Mouse (Mus musculus) megakaryocyte, embryonic 14.5 days (primary cell): Measurements from ENCODE around the gene Rac2. TPM values are rescaled to one million over a fixed set of nuclear protein-coding genes. Genes with fewer than 3 reads are reported as not detected.

ENCODE experiments used
- H3K27me3 ChIP-seq: replicated peaks from 2 replicates; pipeline ENCODE3; 2012; ENCODE audit warnings: inconsistent platforms
- H3K36me3 ChIP-seq: replicated peaks from 2 replicates; pipeline ENCODE3; 2012; ENCODE audit warnings: low read length, inconsistent platforms, mixed read lengths
- H3K4me1 ChIP-seq: 2 replicates; pipeline ENCODE4 v1.6.1; 2012; ENCODE audit warnings: inconsistent platforms
- H3K4me3 ChIP-seq: replicated peaks from 2 replicates; pipeline ENCODE3; 2012; ENCODE audit warnings: moderate library complexity, mild to moderate bottlenecking, inconsistent platforms
- H3K9me3 ChIP-seq: 2 replicates; pipeline ENCODE4 v1.6.1; 2012; ENCODE audit warnings: inconsistent platforms
- FLI1 ChIP-seq: IDR thresholded peaks from 2 replicates; pipeline ENCODE4 v1.6.1; 2012; ENCODE audit warnings: low read length, inconsistent platforms, mixed read lengths
- GATA1 ChIP-seq: IDR thresholded peaks from 3 replicates; pipeline ENCODE4 v1.6.1; 2012; ENCODE audit warnings: mixed read lengths, low read length, inconsistent platforms, borderline replicate concordance
- polyA plus RNA-seq: library from polyadenylated mRNA; stranded (reverse); fragments of >175 nt; gene quantifications from 2 replicates; pipeline ENCODE4 v1.2.3, GENCODE M21; 2012; ENCODE audit warnings: low replicate concordance; ENCODE audit not compliant: insufficient read depth

The Rac2 gene
- 860 and 3,464 TPM in 2 replicates for polyA plus RNA-seq

- Histone ChIP-seq H3K4me3 (peak within 1 kb of the TSS; percentile 98), H3K36me3 (peaks cover 50% of the 10 kb centered on the region), H3K27me3 (no peaks in the 10 kb centered on the region), H3K4me1 (peaks cover 79% of the 10 kb centered on the region), H3K9me3 (0 out of 2 replicates have a peak, but pooled peaks cover 5% of the 10 kb centered on the region)
- TF ChIP-seq GATA1, result no peak
- no peak for TF ChIP-seq FLI1
These were observed at the start of gene Rac2 for GRCm38 (mm10) chr15:78572658-78573397. TSS of gene Rac2 (minus strand) at chr15:78572783.

- TF ChIP-seq FLI1 (no peak), GATA1 (no peak)
- Histone ChIP-seq H3K9me3 (no peaks in the 10 kb centered on the region), H3K4me1 (no peaks in the 10 kb centered on the region), H3K27me3 (no peaks in the 10 kb centered on the region), H3K36me3 (peaks cover 100% of the 10 kb centered on the region), H3K4me3 (no peak overlapping the region)
These were observed 44.4 kb upstream of the Rac2 start for GRCm38 (mm10) chr15:78616973-78617372.

- H3K4me1 ChIP-seq, result peaks cover 10% of the 10 kb centered on the region; the same call in 1 of the 2 replicates
- H3K27me3 ChIP-seq, result no peaks in the 10 kb centered on the region
- H3K4me3 ChIP-seq, result no peak overlapping the region
- no peaks in the 10 kb centered on the region for H3K9me3 ChIP-seq
- TF ChIP-seq FLI1 (no peak), GATA1 (no peak)
- peaks cover 100% of the 10 kb centered on the region for H3K36me3 ChIP-seq
These were observed 42.0 kb upstream of the Rac2 start for GRCm38 (mm10) chr15:78614536-78614935.

- Histone ChIP-seq H3K27me3 (no peaks in the 10 kb centered on the region), H3K36me3 (peaks cover 100% of the 10 kb centered on the region), H3K4me3 (peak overlapping the region; percentile 7), H3K4me1 (peaks cover 39% of the 10 kb centered on the region), H3K9me3 (no peaks in the 10 kb centered on the region)
- no peak for TF ChIP-seq FLI1
- TF ChIP-seq GATA1, result no peak
These were observed 38.3 kb upstream of the Rac2 start for GRCm38 (mm10) chr15:78610705-78611462.

GRCm38 (mm10) chr15:78607463-78607862, 34.9 kb upstream of the Rac2 start:
- peaks cover 100% of the 10 kb centered on the region for H3K36me3 ChIP-seq
- no peak overlapping the region for H3K4me3 ChIP-seq
- no peak for TF ChIP-seq FLI1
- no peak for TF ChIP-seq GATA1
- peaks cover 4% of the 10 kb centered on the region for H3K27me3 ChIP-seq
- H3K9me3 ChIP-seq, result no peaks in the 10 kb centered on the region
- H3K4me1 ChIP-seq, result peaks cover 71% of the 10 kb centered on the region

- TF ChIP-seq FLI1 (no peak), GATA1 (no peak)
- no peak overlapping the region for H3K4me3 ChIP-seq
- H3K9me3 ChIP-seq, result no peaks in the 10 kb centered on the region
- H3K36me3 ChIP-seq, result peaks cover 100% of the 10 kb centered on the region
- H3K4me1 ChIP-seq, result peaks cover 85% of the 10 kb centered on the region
- peaks cover 4% of the 10 kb centered on the region for H3K27me3 ChIP-seq
These were observed 33.5 kb upstream of the Rac2 start for GRCm38 (mm10) chr15:78606059-78606458.

- no peak for TF ChIP-seq GATA1
- TF ChIP-seq FLI1, result no peak
- no peak overlapping the region for H3K4me3 ChIP-seq
- H3K9me3 ChIP-seq, result no peaks in the 10 kb centered on the region
- H3K27me3 ChIP-seq, result peaks cover 4% of the 10 kb centered on the region
- H3K4me1 ChIP-seq, result peaks cover 88% of the 10 kb centered on the region
- peaks cover 100% of the 10 kb centered on the region for H3K36me3 ChIP-seq
These were observed 32.8 kb upstream of the Rac2 start for GRCm38 (mm10) chr15:78605371-78605791.

- Histone ChIP-seq H3K36me3 (peaks cover 100% of the 10 kb centered on the region), H3K4me3 (no peak overlapping the region), H3K9me3 (no peaks in the 10 kb centered on the region), H3K27me3 (peaks cover 5% of the 10 kb centered on the region), H3K4me1 (peaks cover 91% of the 10 kb centered on the region)
- TF ChIP-seq GATA1, result no peak
- TF ChIP-seq FLI1, result no peak
These were observed 31.7 kb upstream of the Rac2 start for GRCm38 (mm10) chr15:78604255-78604654.

GRCm38 (mm10) chr15:78601180-78601579, 28.6 kb upstream of the Rac2 start:
- peaks cover 6% of the 10 kb centered on the region for H3K27me3 ChIP-seq
- H3K9me3 ChIP-seq, result no peaks in the 10 kb centered on the region
- H3K4me3 ChIP-seq, result peak overlapping the region; percentile 81
- H3K4me1 ChIP-seq, result peaks cover 97% of the 10 kb centered on the region
- H3K36me3 ChIP-seq, result peaks cover 78% of the 10 kb centered on the region
- TF ChIP-seq FLI1 (peak; percentile 36; the same call in 1 of the 2 replicates), GATA1 (no peak)
